Mouse (Mus musculus) small intestine, adult 2 months (tissue): ENCODE measurements around the gene Gpr176. TPM values are rescaled to one million over a fixed set of nuclear protein-coding genes. Genes with fewer than 3 reads are reported as not detected.

ENCODE experiments used
- H3K27ac ChIP-seq: fragments of 200-500 bp; 2 replicates; pipeline ENCODE4 v1.5.1; 2012; ENCODE audit warnings: low read depth, low read length, control low read depth, inconsistent platforms; ENCODE audit not compliant: insufficient read depth
- H3K27me3 ChIP-seq: fragments of 200-500 bp; 2 replicates; pipeline ENCODE4 v1.6.1; 2012; ENCODE audit warnings: mild to moderate bottlenecking, moderate library complexity, low read length, inconsistent platforms; ENCODE audit not compliant: control insufficient read depth, insufficient read depth
- H3K36me3 ChIP-seq: fragments of 200-500 bp; 2 replicates; pipeline ENCODE4 v1.6.1; 2012; ENCODE audit warnings: mild to moderate bottlenecking, low read length, control low read depth, inconsistent platforms; ENCODE audit not compliant: control insufficient read depth, insufficient read depth
- H3K4me1 ChIP-seq: fragments of 200-500 bp; 2 replicates; pipeline ENCODE4 v1.6.1; 2012; ENCODE audit warnings: low read length, inconsistent platforms, mixed read lengths; ENCODE audit not compliant: control insufficient read depth, insufficient read depth, insufficient read length
- H3K4me3 ChIP-seq: fragments of 200-500 bp; 2 replicates; pipeline ENCODE4 v1.5.1; 2012; ENCODE audit warnings: low read depth, mild to moderate bottlenecking, control low read depth, inconsistent platforms, low read length, moderate library complexity
- CTCF ChIP-seq: fragments of 200-500 bp; IDR thresholded peaks from 2 replicates; pipeline ENCODE4 v1.5.1; 2012; ENCODE audit warnings: low read depth, mild to moderate bottlenecking, control low read depth, inconsistent platforms, low read length, moderate library complexity, mixed read lengths; ENCODE audit not compliant: insufficient replicate concordance, insufficient read length; ENCODE audit errors: extremely low read depth
- POLR2A ChIP-seq: fragments of 200-500 bp; IDR thresholded peaks from 2 replicates; pipeline ENCODE4 v1.6.1; 2012; ENCODE audit warnings: low read depth, mild to moderate bottlenecking, control low read depth, inconsistent platforms, low read length, moderate library complexity
- WGBS: fragments of 180-500 bp; shearing (Covaris S2); methylation state at CpG from one replicate; pipeline ENCODE4 v1.1.7; 2018; 5-methylcytosine and 5-hydroxymethylcytosine counted together
- polyA plus RNA-seq: library from polyadenylated mRNA; depleted of rRNA; stranded (reverse); fragments of >200 nt; gene quantifications from 2 replicates; pipeline ENCODE4 v1.2.3, GENCODE M21; 2012

Gpr176 gene
- polyA plus RNA-seq, 1 experiment: 0.11 TPM

- Histone ChIP-seq H3K27ac (no peak overlapping the region), H3K27me3 (peaks cover 27% of the 10 kb centered on the region), H3K4me1 (peaks cover 15% of the 10 kb centered on the region), H3K4me3 (peak overlapping the region; percentile 53), H3K36me3 (no peaks in the 10 kb centered on the region)
- no peak for TF ChIP-seq POLR2A
- TF ChIP-seq CTCF: no peak
- 7% methylated on average over 11 of the region's 11 CpGs for WGBS
Observed at GRCm38 (mm10) chr2:118372561-118372900, 688 bp downstream of the Gpr176 start.

GRCm38 (mm10) chr2:118371841-118372240 lies 1.4 kb downstream of the Gpr176 start:
- WGBS: 38% methylated on average over 1 of the region's 1 CpGs
- Histone ChIP-seq H3K27me3 (peaks cover 27% of the 10 kb centered on the region), H3K27ac (no peak overlapping the region), H3K4me1 (peaks cover 15% of the 10 kb centered on the region), H3K36me3 (no peaks in the 10 kb centered on the region), H3K4me3 (no peak overlapping the region)
- TF ChIP-seq CTCF: no peak
- no peak for TF ChIP-seq POLR2A

GRCm38 (mm10) chr2:118355138-118355719 lies 18.0 kb downstream of the Gpr176 start:
- Histone ChIP-seq H3K27me3 (no peaks in the 10 kb centered on the region), H3K4me1 (no peaks in the 10 kb centered on the region), H3K4me3 (no peak overlapping the region), H3K36me3 (no peaks in the 10 kb centered on the region), H3K27ac (no peak overlapping the region)
- TF ChIP-seq CTCF: no peak
- 83% methylated on average over 6 of the region's 6 CpGs for WGBS

GRCm38 (mm10) chr2:118353916-118354403 lies 19.3 kb downstream of the Gpr176 start:
- no peaks in the 10 kb centered on the region for H3K4me1 ChIP-seq
- TF ChIP-seq CTCF (no peak), POLR2A (no peak)
- WGBS: 69% methylated on average over 4 of the region's 4 CpGs

GRCm38 (mm10) chr2:118353498-118353897 lies 19.7 kb downstream of the Gpr176 start:
- Histone ChIP-seq H3K27ac (no peak overlapping the region), H3K36me3 (no peaks in the 10 kb centered on the region), H3K27me3 (no peaks in the 10 kb centered on the region), H3K4me1 (no peaks in the 10 kb centered on the region), H3K4me3 (no peak overlapping the region)
- 42% methylated on average over 4 of the region's 4 CpGs for WGBS
- TF ChIP-seq CTCF (no peak), POLR2A (no peak)

More at GRCm38 (mm10) chr2:118353916-118354403, 19.3 kb downstream of the Gpr176 start:
- no peak overlapping the region for H3K27ac ChIP-seq
- H3K27me3 ChIP-seq: no peaks in the 10 kb centered on the region
- H3K4me3 ChIP-seq: no peak overlapping the region
- H3K36me3 ChIP-seq: no peaks in the 10 kb centered on the region

- no peaks in the 10 kb centered on the region for H3K27me3 ChIP-seq
- H3K27ac ChIP-seq: no peak overlapping the region
- no peak overlapping the region for H3K4me3 ChIP-seq
- H3K4me1 ChIP-seq: no peaks in the 10 kb centered on the region
- WGBS: 38% methylated on average over 1 of the region's 1 CpGs
- no peaks in the 10 kb centered on the region for H3K36me3 ChIP-seq
- no peak for TF ChIP-seq POLR2A
- no peak for TF ChIP-seq CTCF
Observed at GRCm38 (mm10) chr2:118345535-118345934, 27.7 kb downstream of the Gpr176 start.

GRCm38 (mm10) chr2:118343897-118344296 lies 29.3 kb downstream of the Gpr176 start:
- WGBS: 51% methylated on average over 3 of the region's 3 CpGs
- H3K4me3 ChIP-seq: no peak overlapping the region
- H3K4me1 ChIP-seq: no peaks in the 10 kb centered on the region
- no peaks in the 10 kb centered on the region for H3K27me3 ChIP-seq
- no peak overlapping the region for H3K27ac ChIP-seq
- TF ChIP-seq POLR2A (no peak), CTCF (no peak)
- H3K36me3 ChIP-seq: no peaks in the 10 kb centered on the region
